Mouse (Mus musculus) hindbrain, embryonic 16.5 days (tissue): ENCODE measurements around the gene Syce3. TPM values are rescaled to one million over a fixed set of nuclear protein-coding genes. Genes with fewer than 3 reads are reported as not detected.
"Not testable (repeated sequence)": the region's sequence is repeated elsewhere in the genome, so short reads cannot be mapped to it uniquely, and the experiment has no call there.

Source experiments
- ATAC-seq: fragments of 200-750 bp; cut with Nextera tagmentation; 2 replicates; pipeline ENCODE4 v1.8.0; 2017; ENCODE audit warnings: moderate TSS enrichment, moderate library complexity
- H3K27ac ChIP-seq: fragments of 300-500 bp; sonication (generic); 2 replicates; pipeline ENCODE4 v1.5.1; 2014; ENCODE audit warnings: low read depth, mild to moderate bottlenecking, control low read depth, low read length, moderate library complexity
- H3K27me3 ChIP-seq: fragments of 300-500 bp; sonication (generic); replicated peaks from 2 replicates; pipeline ENCODE4 v1.6.1; 2014; ENCODE audit warnings: low read length; ENCODE audit not compliant: control insufficient read depth, insufficient read depth
- H3K36me3 ChIP-seq: fragments of 300-500 bp; sonication (generic); 2 replicates; pipeline ENCODE4 v1.6.1; 2014; ENCODE audit warnings: mild to moderate bottlenecking, low read length, moderate library complexity, mixed read lengths; ENCODE audit not compliant: control insufficient read depth, insufficient read depth
- H3K4me1 ChIP-seq: fragments of 300-500 bp; sonication (generic); 2 replicates; pipeline ENCODE4 v1.6.1; 2014; ENCODE audit warnings: low read depth, low read length; ENCODE audit not compliant: control insufficient read depth, insufficient read depth
- H3K4me2 ChIP-seq: fragments of 300-500 bp; sonication (generic); 2 replicates; pipeline ENCODE4 v1.6.1; 2014; ENCODE audit warnings: mild to moderate bottlenecking, low read length, control low read depth, moderate library complexity
- H3K4me3 ChIP-seq: fragments of 300-500 bp; sonication (generic); 2 replicates; pipeline ENCODE4 v1.5.1; 2014; ENCODE audit warnings: mild to moderate bottlenecking, low read length, control low read depth, moderate library complexity
- H3K9ac ChIP-seq: fragments of 300-500 bp; sonication (generic); 2 replicates; pipeline ENCODE4 v1.6.1; 2014; ENCODE audit warnings: low read depth, mild to moderate bottlenecking, control low read depth, low read length, moderate library complexity
- H3K9me3 ChIP-seq: fragments of 300-500 bp; sonication (generic); 2 replicates; pipeline ENCODE4 v1.6.1; 2014; ENCODE audit warnings: mild to moderate bottlenecking, low read length, moderate library complexity; ENCODE audit not compliant: control insufficient read depth
- WGBS: fragments of 180-500 bp; shearing (Covaris S2); extraction: QIAGEN DNeasy Blood & Tissue Kit; methylation state at CpG from one replicate; pipeline ENCODE4 v1.1.7; 2014; 5-methylcytosine and 5-hydroxymethylcytosine counted together
- polyA plus RNA-seq: library from polyadenylated mRNA; unstranded; fragments of >200 nt; fragmentation: Nextera tagmentation; extraction: Ambion mirVana; gene quantifications from 2 replicates; pipeline ENCODE4 v1.2.1, GENCODE M21; 2015

Syce3 gene
- polyA plus RNA-seq, 1 experiment from 2014 or later = not detected

DNA sequence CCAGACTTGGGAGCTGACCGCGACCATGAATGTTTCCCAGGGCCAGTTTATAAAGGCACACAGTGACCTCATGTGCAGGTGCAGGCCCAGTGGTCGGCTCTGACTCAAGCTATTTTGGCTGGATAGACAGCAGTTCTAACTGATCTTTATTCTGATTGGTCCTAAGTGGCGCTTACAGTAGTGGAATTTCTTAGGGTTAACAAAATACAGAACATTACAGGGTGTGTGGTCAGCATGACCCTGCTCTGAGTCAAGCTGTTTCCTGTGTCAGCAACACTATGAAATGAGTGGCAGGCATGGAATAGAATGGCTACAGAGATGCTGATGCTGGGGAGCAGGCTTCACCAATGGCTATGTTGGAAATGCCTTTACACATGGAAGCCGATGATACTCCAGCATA lies 25.6 kb upstream of the Syce3 start:
- no peak for ATAC-seq
- Histone ChIP-seq H3K36me3 (no peaks in the 10 kb centered on the region), H3K27me3 (no peaks in the 10 kb centered on the region), H3K9me3 (no peaks in the 10 kb centered on the region), H3K4me2 (no peak overlapping the region), H3K4me3 (no peak overlapping the region), H3K9ac (no peak overlapping the region), H3K4me1 (no peaks in the 10 kb centered on the region; the same call in 1 of the 2 replicates), H3K27ac (no peak overlapping the region)
- 90% methylated on average over 5 of the region's 5 CpGs for WGBS

GRCm38 (mm10) chr15:89434136-89434535 lies 23.8 kb upstream of the Syce3 start:
- no peaks in the 10 kb centered on the region for H3K9me3 ChIP-seq

DNA sequence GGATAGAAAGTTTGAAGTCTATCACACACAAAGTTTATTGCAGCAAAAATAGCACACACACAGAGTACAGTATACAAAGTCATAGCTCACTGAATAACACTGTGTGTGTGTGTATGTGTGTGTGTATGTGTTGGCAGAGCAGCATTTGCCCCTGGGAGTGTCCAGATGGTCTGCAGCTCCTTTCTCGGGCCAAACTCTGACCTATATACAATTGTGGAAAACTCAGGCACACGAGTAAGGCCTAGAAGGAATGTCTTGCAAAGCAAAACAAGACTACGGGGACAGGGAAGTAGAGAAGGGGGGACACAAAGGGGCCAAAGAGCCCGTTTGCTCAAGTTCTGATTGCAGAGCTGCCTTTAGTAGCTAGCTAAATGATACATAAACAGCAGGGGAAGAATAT lies 22.6 kb upstream of the Syce3 start:
- no peak overlapping the region for H3K4me2 ChIP-seq
- H3K4me1 ChIP-seq = peaks cover 11% of the 10 kb centered on the region
- H3K27ac ChIP-seq = no peak overlapping the region
- H3K36me3 ChIP-seq = peaks cover under 1% of the 10 kb centered on the region; the same call in 1 of the 2 replicates
- no peak overlapping the region for H3K9ac ChIP-seq
- H3K27me3 ChIP-seq = no peaks in the 10 kb centered on the region
- WGBS = 71% methylated on average over 4 of the region's 4 CpGs
- no peaks in the 10 kb centered on the region for H3K9me3 ChIP-seq
- no peak overlapping the region for H3K4me3 ChIP-seq
- ATAC-seq = no peak

More at GRCm38 (mm10) chr15:89434136-89434535, 23.8 kb upstream of the Syce3 start:
- Histone ChIP-seq H3K27ac (no peak overlapping the region), H3K4me2 (no peak overlapping the region), H3K9ac (no peak overlapping the region), H3K4me3 (no peak overlapping the region), H3K36me3 (no peaks in the 10 kb centered on the region), H3K27me3 (no peaks in the 10 kb centered on the region), H3K4me1 (peaks cover 3% of the 10 kb centered on the region)
- ATAC-seq = no peak
- WGBS = 85% methylated on average over 3 of the region's 3 CpGs

DNA sequence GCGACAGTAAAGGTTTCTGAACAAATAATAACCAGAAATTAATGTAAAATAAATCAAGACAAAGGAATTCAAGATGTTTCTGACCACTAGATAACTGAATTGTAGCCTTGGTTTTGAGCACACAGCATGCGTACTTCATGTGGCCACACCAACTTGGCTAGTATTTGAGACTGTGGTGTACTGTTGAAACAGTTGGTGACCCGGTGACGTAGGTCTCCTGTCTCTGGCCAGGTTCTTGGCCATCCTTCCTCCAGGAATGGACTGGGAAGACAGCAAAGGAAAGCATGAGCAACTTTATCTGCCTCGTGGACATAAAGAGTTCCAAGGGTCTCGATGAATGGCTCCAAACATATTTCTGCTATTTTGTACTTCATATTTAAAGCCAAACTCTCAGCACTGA lies 21.5 kb upstream of the Syce3 start:
- peaks cover 11% of the 10 kb centered on the region for H3K4me1 ChIP-seq
- no peak overlapping the region for H3K4me3 ChIP-seq
- no peak overlapping the region for H3K9ac ChIP-seq
- H3K27ac ChIP-seq = no peak overlapping the region
- no peak for ATAC-seq
- no peaks in the 10 kb centered on the region for H3K27me3 ChIP-seq
- peaks cover 3% of the 10 kb centered on the region; the same call in 1 of the 2 replicates for H3K36me3 ChIP-seq
- 96% methylated on average over 6 of the region's 6 CpGs for WGBS
- no peak overlapping the region for H3K4me2 ChIP-seq
- no peaks in the 10 kb centered on the region for H3K9me3 ChIP-seq

GRCm38 (mm10) chr15:89431271-89431670 lies 21.0 kb upstream of the Syce3 start:
- H3K4me3 ChIP-seq = no peak overlapping the region
- no peak overlapping the region for H3K4me2 ChIP-seq
- no peak overlapping the region for H3K27ac ChIP-seq
- no peak for ATAC-seq
- H3K4me1 ChIP-seq = peaks cover 11% of the 10 kb centered on the region
- no peak overlapping the region for H3K9ac ChIP-seq
- WGBS = 87% methylated on average over 3 of the region's 3 CpGs
- H3K9me3 ChIP-seq = no peaks in the 10 kb centered on the region
- peaks cover 8% of the 10 kb centered on the region for H3K36me3 ChIP-seq
- H3K27me3 ChIP-seq = no peaks in the 10 kb centered on the region

DNA sequence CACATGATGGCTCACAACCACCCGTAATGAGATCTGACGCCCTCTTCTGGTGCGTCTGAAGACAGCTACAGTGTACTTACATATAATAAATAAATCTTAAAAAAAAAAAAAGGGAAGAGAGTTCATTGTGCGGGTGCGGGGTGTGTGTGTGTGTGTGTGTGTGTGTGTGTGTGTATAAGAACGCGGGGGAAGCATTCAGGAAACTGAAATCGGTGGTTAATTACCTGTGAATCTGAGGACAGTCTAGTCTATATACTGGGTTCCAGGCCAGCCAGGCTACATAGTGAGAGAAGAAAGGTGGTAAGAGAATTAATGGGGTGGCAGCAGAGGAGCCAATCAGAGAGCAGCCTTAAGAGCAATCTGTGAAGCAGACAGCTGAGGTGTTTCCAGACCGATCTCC lies 20.5 kb upstream of the Syce3 start:
- 91% methylated on average over 7 of the region's 9 CpGs for WGBS
- H3K36me3 ChIP-seq = peaks cover 13% of the 10 kb centered on the region
- H3K9me3 ChIP-seq, ATAC-seq, H3K4me3 ChIP-seq, H3K27me3 ChIP-seq, H3K9ac ChIP-seq, H3K27ac ChIP-seq: not testable (repeated sequence)
- peak overlapping the region; percentile 95 for H3K4me2 ChIP-seq
- peaks cover 11% of the 10 kb centered on the region for H3K4me1 ChIP-seq

GRCm38 (mm10) chr15:89430341-89430740 lies 20.0 kb upstream of the Syce3 start:
- no peaks in the 10 kb centered on the region for H3K27me3 ChIP-seq
- H3K9me3 ChIP-seq = no peaks in the 10 kb centered on the region
- peaks cover 14% of the 10 kb centered on the region for H3K36me3 ChIP-seq
- 42% methylated on average over 6 of the region's 6 CpGs for WGBS
- peak overlapping the region; percentile 92 for H3K27ac ChIP-seq
- peak overlapping the region; percentile 68 for H3K4me3 ChIP-seq
- ATAC-seq = no peak
- H3K4me1 ChIP-seq = peaks cover 11% of the 10 kb centered on the region
- peak overlapping the region; percentile 95 for H3K4me2 ChIP-seq
- peak overlapping the region; percentile 88 for H3K9ac ChIP-seq

- ATAC-seq = peak; percentile 97
- H3K36me3 ChIP-seq = peaks cover 14% of the 10 kb centered on the region
- peak within 1 kb of the TSS; percentile 95 for H3K4me2 ChIP-seq
- no peaks in the 10 kb centered on the region for H3K9me3 ChIP-seq
- H3K27ac ChIP-seq = peak within 1 kb of the TSS; percentile 92
- peaks cover 11% of the 10 kb centered on the region for H3K4me1 ChIP-seq
- H3K27me3 ChIP-seq = no peaks in the 10 kb centered on the region
- H3K4me3 ChIP-seq = peak within 1 kb of the TSS; percentile 68
- peak within 1 kb of the TSS; percentile 88 for H3K9ac ChIP-seq
- under 1% methylated on average over 70 of the region's 70 CpGs for WGBS
These were observed 19.3 kb upstream of the Syce3 start, which contains the start of the genes C730034F03Rik, Gm44502 and Chkb for GRCm38 (mm10) chr15:89429352-89430221. Gene C730034F03Rik (plus strand): TSS chr15:89429589. Gene Gm44502 (minus strand): TSS chr15:89429696. Gene Chkb (minus strand): TSS chr15:89429908.

- 5% methylated on average over 22 of the region's 22 CpGs for WGBS
- Histone ChIP-seq H3K4me1 (peaks cover 11% of the 10 kb centered on the region), H3K4me3 (peak overlapping the region; percentile 68), H3K27me3 (no peaks in the 10 kb centered on the region), H3K4me2 (peak overlapping the region; percentile 95), H3K27ac (peak overlapping the region; percentile 92), H3K36me3 (peaks cover 14% of the 10 kb centered on the region), H3K9ac (peak overlapping the region; percentile 88), H3K9me3 (no peaks in the 10 kb centered on the region)
- ATAC-seq = peak; percentile 51
These were observed 18.6 kb upstream of the Syce3 start for GRCm38 (mm10) chr15:89428821-89429351.
